Mouse (Mus musculus): ENCODE data around the gene Fam192a. TPM values are rescaled to one million over a fixed set of nuclear protein-coding genes. Genes with fewer than 3 reads are reported as not detected.

The Fam192a gene
- polyA plus RNA-seq (2012; rRNA removed), result 42.8 and 48.5 TPM in 2 replicates

GRCm38 (mm10) chr8:94601607-94602385, at the start of gene Fam192a, which contains the start of gene Rspry1:
TSS of gene Fam192a (minus strand) at chr8:94601997.
TSS of gene Rspry1 (plus strand) at chr8:94601937.
- peak; percentile 89 for DNase-seq (ENCODE audit: low spot score)

GRCm38 (mm10) chr8:94649496-94649895, 47.7 kb upstream of the Fam192a start:
- DNase-seq (ENCODE audit: low spot score), result no peak

GRCm38 (mm10) chr8:94646165-94646564, 44.4 kb upstream of the Fam192a start:
- DNase-seq (ENCODE audit: low spot score), result no peak

- DNase-seq (ENCODE audit: low spot score), result no peak
These were observed 43.4 kb upstream of the Fam192a start for GRCm38 (mm10) chr8:94645202-94645601.

GRCm38 (mm10) chr8:94641938-94642337, 40.1 kb upstream of the Fam192a start:
- no peak for DNase-seq (ENCODE audit: low spot score)

GRCm38 (mm10) chr8:94641183-94641582, 39.4 kb upstream of the Fam192a start:
- DNase-seq (ENCODE audit: low spot score), result no peak

- DNase-seq (ENCODE audit: low spot score), result no peak
These were observed 32.4 kb upstream of the Fam192a start for GRCm38 (mm10) chr8:94634211-94634610.

GRCm38 (mm10) chr8:94633564-94634194, 31.9 kb upstream of the Fam192a start:
- no peak for DNase-seq (ENCODE audit: low spot score)

GRCm38 (mm10) chr8:94624885-94625284, 23.1 kb upstream of the Fam192a start:
- no peak for DNase-seq (ENCODE audit: low spot score)

- DNase-seq (ENCODE audit: low spot score), result no peak
These were observed 5.3 kb upstream of the Fam192a start for GRCm38 (mm10) chr8:94607064-94607463.

- DNase-seq (ENCODE audit: low spot score), result no peak
These were observed 2.2 kb upstream of the Fam192a start for GRCm38 (mm10) chr8:94604030-94604429.

- no peak for DNase-seq (ENCODE audit: low spot score)
These were observed 804 bp upstream of the Fam192a start for GRCm38 (mm10) chr8:94602471-94603131.

GRCm38 (mm10) chr8:94601034-94601606, 677 bp downstream of the Fam192a start:
- DNase-seq (ENCODE audit: low spot score), result no peak

GRCm38 (mm10) chr8:94600478-94600877, 1.3 kb downstream of the Fam192a start:
- no peak for DNase-seq (ENCODE audit: low spot score)

GRCm38 (mm10) chr8:94594211-94594610, 7.6 kb downstream of the Fam192a start:
- DNase-seq (ENCODE audit: low spot score), result no peak

GRCm38 (mm10) chr8:94591691-94592090, 10.1 kb downstream of the Fam192a start:
- DNase-seq (ENCODE audit: low spot score), result no peak

- DNase-seq (ENCODE audit: low spot score), result no peak
These were observed 17.5 kb downstream of the Fam192a start for GRCm38 (mm10) chr8:94584238-94584817.

GRCm38 (mm10) chr8:94582569-94582968, 19.2 kb downstream of the Fam192a start:
- no peak for DNase-seq (ENCODE audit: low spot score)

- DNase-seq (ENCODE audit: low spot score), result no peak
These were observed 19.8 kb downstream of the Fam192a start for GRCm38 (mm10) chr8:94581820-94582483.

GRCm38 (mm10) chr8:94575148-94575547, 26.6 kb downstream of the Fam192a start:
- no peak for DNase-seq (ENCODE audit: low spot score)

- DNase-seq (ENCODE audit: low spot score), result no peak
These were observed 27.5 kb downstream of the Fam192a start for GRCm38 (mm10) chr8:94574159-94574907.
